Mouse (Mus musculus) lung, postnatal 0 days (tissue): ENCODE data around the gene Zfp36.

Experiments
- CTCF ChIP-seq: IDR thresholded peaks from 2 replicates; pipeline ENCODE4 v1.5.1; 2016; ENCODE audit warnings: antibody characterized with exemption, mild to moderate bottlenecking
- EP300 ChIP-seq: IDR thresholded peaks from 2 replicates; pipeline ENCODE4 v1.6.1; 2016; ENCODE audit warnings: antibody characterized with exemption, mild to moderate bottlenecking, control low read depth

GRCm38 (mm10) chr7:28370977-28371513, 9.0 kb downstream of the Zfp36 start:
- TF ChIP-seq CTCF (no peak), EP300 (no peak)
